Mouse (Mus musculus) heart, adult 2 months (tissue): Measurements from ENCODE around the gene Acer1. TPM values are rescaled to one million over a fixed set of nuclear protein-coding genes. Genes with fewer than 3 reads are reported as not detected.

Experiments used
- DNase-seq, 2 experiments: peaks; one replicate each; pipeline ENCODE4 v3.0.0; 2021
- H3K27ac ChIP-seq: fragments of 200-600 bp; 2 replicates; pipeline ENCODE4 v1.8.1; 2022
- H3K27me3 ChIP-seq: fragments of 200-500 bp; 2 replicates; pipeline ENCODE4 v1.6.1; 2012; ENCODE audit warnings: mild to moderate bottlenecking, low read length, inconsistent platforms, mixed read lengths; ENCODE audit not compliant: control insufficient read depth, insufficient read depth
- H3K36me3 ChIP-seq: fragments of 200-500 bp; 2 replicates; pipeline ENCODE4 v1.6.1; 2012; ENCODE audit warnings: low read length, inconsistent platforms; ENCODE audit not compliant: control insufficient read depth, insufficient read depth
- H3K4me1 ChIP-seq: fragments of 200-500 bp; 2 replicates; pipeline ENCODE4 v1.6.1; 2011; ENCODE audit warnings: low read length; ENCODE audit not compliant: control insufficient read depth, insufficient read depth
- H3K4me3 ChIP-seq: fragments of 200-600 bp; 2 replicates; pipeline ENCODE4 v1.8.1; 2022
- H3K79me2 ChIP-seq: fragments of 200-500 bp; replicated peaks from 2 replicates; pipeline ENCODE4 v1.6.1; 2012; ENCODE audit warnings: mild to moderate bottlenecking, inconsistent platforms, low read length, moderate library complexity, mixed read lengths; ENCODE audit not compliant: control insufficient read depth, insufficient read depth
- H3K9ac ChIP-seq: fragments of 200-500 bp; 2 replicates; pipeline ENCODE4 v1.6.1; 2012; ENCODE audit warnings: low read depth, mild to moderate bottlenecking, control low read depth, inconsistent platforms, low read length, mixed read lengths
- CTCF ChIP-seq: fragments of 200-600 bp; IDR thresholded peaks from 2 replicates; pipeline ENCODE4 v1.8.1; 2022; ENCODE audit warnings: antibody characterized with exemption, mild to moderate bottlenecking, moderate library complexity
- EP300 ChIP-seq: fragments of 200-500 bp; IDR thresholded peaks from 2 replicates; pipeline ENCODE4 v1.6.1; 2011; ENCODE audit warnings: low read depth, low read length, control low read depth; ENCODE audit not compliant: insufficient read depth
- POLR2A ChIP-seq: fragments of 200-500 bp; IDR thresholded peaks from 2 replicates; pipeline ENCODE4 v1.6.1; 2011; ENCODE audit warnings: mild to moderate bottlenecking, low read depth, low read length, control low read depth; ENCODE audit not compliant: insufficient read depth
- WGBS: fragments of 180-500 bp; shearing (Covaris S2); methylation state at CpG from one replicate; pipeline ENCODE4 v1.1.7; 2018; 5-methylcytosine and 5-hydroxymethylcytosine counted together
- intact Hi-C: fragments of 180-260 bp; cut with DNase I; formaldehyde crosslinking; loops from one replicate; pipeline ENCODE4 v1.15.1; 2025
- polyA plus RNA-seq: library from polyadenylated mRNA; depleted of rRNA; stranded (reverse); fragments of >200 nt; gene quantifications from 2 replicates; pipeline ENCODE4 v1.2.3, GENCODE M21; 2012
- total RNA-seq, 2 experiments: library from RNA; stranded (reverse); gene quantifications; 2 replicates each; pipeline ENCODE4 v1.2.3; 2021

Acer1 gene
- total and polyA plus RNA-seq, 3 experiments, result not detected

DNA sequence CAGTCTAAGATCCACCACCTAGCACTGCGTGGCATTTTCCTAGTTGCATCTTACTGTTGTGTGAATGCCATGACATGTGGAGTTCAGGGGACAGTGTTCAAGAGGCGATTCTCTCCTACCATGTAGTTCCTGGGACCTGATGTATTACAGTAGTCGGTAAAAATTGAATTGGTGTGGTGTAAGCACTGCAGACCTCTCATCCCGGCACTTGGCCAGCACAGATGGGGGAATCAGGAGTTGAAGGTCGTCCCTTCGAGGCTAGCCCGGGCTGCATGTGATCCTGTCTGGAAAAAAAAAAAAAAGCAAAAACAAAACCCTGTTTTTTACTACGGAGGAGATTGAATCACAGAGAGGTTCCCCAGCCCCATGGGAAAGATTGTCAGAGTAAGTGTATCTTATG lies 13.1 kb upstream of the Acer1 start:
- Histone ChIP-seq H3K9ac (no peak overlapping the region), H3K36me3 (no peaks in the 10 kb centered on the region), H3K27ac (no peak overlapping the region), H3K4me3 (no peak overlapping the region), H3K27me3 (no peaks in the 10 kb centered on the region), H3K4me1 (peaks cover 4% of the 10 kb centered on the region), H3K79me2 (0 out of 2 replicates have a peak, but pooled peaks cover 3% of the 10 kb centered on the region)
- no peak for TF ChIP-seq POLR2A
- TF ChIP-seq EP300, result no peak
- TF ChIP-seq CTCF, result no peak
- no peak for DNase-seq
- 76% methylated on average over 8 of the region's 8 CpGs for WGBS
- intact Hi-C loops, result no loop called here

DNA sequence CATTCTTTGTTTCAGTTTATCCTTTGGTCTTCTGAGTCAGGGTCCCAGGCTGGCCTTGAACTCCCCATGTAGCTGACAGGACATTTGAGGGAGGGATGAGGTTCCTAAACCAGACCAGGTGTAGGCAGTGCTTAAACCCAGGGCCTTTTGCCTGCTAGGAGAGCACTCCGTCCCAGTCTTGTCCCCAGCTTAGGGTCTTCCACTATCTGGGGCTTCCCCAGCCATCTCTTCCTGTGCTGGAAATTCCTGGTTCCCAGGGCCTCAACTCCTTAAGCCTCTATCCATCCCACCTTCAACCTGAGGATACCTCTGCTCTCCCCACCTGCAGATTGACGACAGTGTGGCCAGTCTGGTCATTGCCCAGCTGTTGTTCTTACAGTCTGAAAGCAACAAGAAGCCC lies 9.0 kb upstream of the Acer1 start:
- Histone ChIP-seq H3K79me2 (0 out of 2 replicates have a peak, but pooled peaks cover 3% of the 10 kb centered on the region), H3K4me1 (peaks cover 3% of the 10 kb centered on the region), H3K36me3 (no peaks in the 10 kb centered on the region), H3K27ac (no peak overlapping the region; the same call in 1 of the 2 replicates), H3K9ac (peak overlapping the region; percentile 25), H3K27me3 (no peaks in the 10 kb centered on the region), H3K4me3 (peak overlapping the region; percentile 84)
- 63% methylated on average over 2 of the region's 2 CpGs for WGBS
- DNase-seq, result no peak
- TF ChIP-seq EP300, result no peak
- TF ChIP-seq POLR2A, result no peak
- TF ChIP-seq CTCF, result no peak
- intact Hi-C loops, result loop anchor here (1.0 to 2.0 kb wide), 4 partner anchors 20 to 316 kb away; partner anchors contain the start of genes Gm17949, Gtf2f1 and Khsrp

DNA sequence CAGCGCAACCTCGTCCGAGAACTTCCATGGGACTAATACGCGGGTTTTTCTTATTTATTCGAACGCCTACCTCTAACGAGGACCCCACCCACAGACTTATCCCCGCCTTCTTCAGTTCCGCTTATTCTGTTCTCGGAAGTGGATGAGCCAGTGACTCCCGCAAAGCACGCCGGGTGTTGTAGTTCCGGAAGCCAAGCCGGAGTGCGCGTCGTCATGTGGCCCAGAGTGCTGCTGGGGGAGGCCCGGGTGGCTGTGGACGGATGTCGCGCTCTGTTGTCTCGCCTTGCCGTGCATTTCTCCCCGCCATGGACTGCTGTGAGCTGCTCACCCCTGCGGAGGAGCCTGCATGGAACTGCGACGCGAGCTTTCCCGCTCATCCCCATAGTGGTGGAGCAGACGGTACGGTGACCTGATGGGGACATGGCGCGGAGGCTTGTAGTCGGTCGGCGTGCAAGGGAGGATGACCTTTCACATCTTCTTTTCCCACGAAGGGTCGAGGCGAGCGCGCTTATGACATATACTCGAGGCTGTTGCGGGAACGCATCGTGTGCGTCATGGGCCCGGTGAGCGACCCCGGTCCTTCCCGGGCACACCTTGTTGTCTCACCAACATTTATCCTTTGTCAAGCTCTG lies 8.3 kb upstream of the Acer1 start, which contains the start of gene Clpp:
Gene Clpp (plus strand): TSS at position 191 of the 632 bp plus-strand sequence.
- under 1% methylated on average over 52 of the region's 52 CpGs for WGBS
- H3K4me3 ChIP-seq, result peak within 1 kb of the TSS; percentile 84
- DNase-seq, result peak; percentile 95 to 97
- no peaks in the 10 kb centered on the region for H3K36me3 ChIP-seq
- TF ChIP-seq CTCF (no peak), POLR2A (peak; percentile 94), EP300 (0 out of 2 replicates have a peak, but pooled peaks have one; percentile 32)
- peaks cover 3% of the 10 kb centered on the region for H3K4me1 ChIP-seq
- peak within 1 kb of the TSS; percentile 74 for H3K9ac ChIP-seq
- H3K27me3 ChIP-seq, result no peaks in the 10 kb centered on the region
- H3K27ac ChIP-seq, result peak within 1 kb of the TSS; percentile 89
- H3K79me2 ChIP-seq, result 0 out of 2 replicates have a peak, but pooled peaks cover 3% of the 10 kb centered on the region
- intact Hi-C loops, result loop anchor here (1.0 to 2.0 kb wide), 4 partner anchors 21 to 315 kb away; partner anchors contain the start of genes Gm17949, Gtf2f1 and Khsrp

DNA sequence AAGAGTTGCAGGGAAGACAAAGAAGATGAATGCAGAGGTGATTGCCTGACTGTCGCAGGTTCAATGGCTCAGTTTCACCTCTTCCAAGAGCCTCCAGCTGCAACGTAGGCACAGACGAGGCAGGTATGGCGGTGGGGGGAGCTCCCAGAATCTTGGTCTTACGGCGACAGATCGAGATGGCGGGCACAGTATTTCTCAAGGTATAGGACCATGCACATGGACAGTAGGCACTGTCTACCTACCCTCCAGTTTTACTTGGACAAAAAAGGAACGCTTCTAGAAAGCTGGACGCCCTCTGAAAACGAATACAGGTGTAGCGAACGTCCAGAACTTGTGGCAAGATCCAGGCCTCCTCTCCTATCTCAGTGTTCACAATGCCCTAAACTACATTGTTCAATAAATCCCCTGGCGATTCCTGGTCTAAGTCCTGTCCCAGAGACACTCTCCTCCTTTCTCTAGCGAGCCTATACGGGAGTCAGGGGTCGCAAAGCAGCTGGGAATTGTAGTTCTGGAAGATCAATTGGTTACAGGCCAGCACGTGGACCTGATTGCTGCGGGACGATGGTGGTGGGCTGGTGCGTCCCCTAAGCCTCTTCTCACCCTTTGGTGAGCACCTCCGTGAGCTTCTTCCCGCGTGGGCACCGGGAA lies 7.7 kb upstream of the Acer1 start:
- intact Hi-C loops, result loop anchor here (1.0 to 2.0 kb wide), 4 partner anchors 22 to 314 kb away; partner anchors contain the start of genes Gm17949, Gtf2f1 and Khsrp
- WGBS, result 4% methylated on average over 25 of the region's 25 CpGs
- Histone ChIP-seq H3K36me3 (no peaks in the 10 kb centered on the region), H3K4me1 (peaks cover 3% of the 10 kb centered on the region), H3K9ac (peak overlapping the region; percentile 69), H3K4me3 (peak overlapping the region; percentile 84), H3K27me3 (no peaks in the 10 kb centered on the region), H3K27ac (peak overlapping the region; percentile 89), H3K79me2 (0 out of 2 replicates have a peak, but pooled peaks cover 3% of the 10 kb centered on the region)
- TF ChIP-seq CTCF, result no peak
- peak; percentile 59 for TF ChIP-seq POLR2A
- DNase-seq, result no peak

DNA sequence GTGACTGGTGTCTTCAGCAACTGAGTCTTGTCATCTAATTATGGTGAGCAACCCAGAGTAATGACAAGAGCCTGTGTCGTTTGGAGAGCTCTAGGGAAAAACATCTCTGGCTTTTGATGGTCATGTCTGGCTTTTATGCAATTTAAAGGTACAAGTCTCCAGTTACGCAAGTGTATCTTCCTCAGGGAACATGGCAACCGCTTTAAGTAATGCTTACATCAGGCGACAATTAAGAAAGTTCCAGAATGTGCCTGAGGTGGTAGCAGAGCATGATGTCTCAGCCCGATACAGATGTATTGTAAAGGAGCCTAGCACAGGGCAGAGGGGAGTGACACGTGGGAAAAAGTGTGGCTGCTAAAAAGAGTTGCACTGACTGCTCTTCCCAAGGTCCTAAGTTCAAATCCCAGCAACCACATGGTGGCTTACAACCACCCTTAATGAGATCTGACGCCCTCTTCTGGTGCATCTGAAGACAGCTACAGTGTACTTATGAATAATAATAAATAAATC lies 7.0 kb upstream of the Acer1 start:
- TF ChIP-seq CTCF (peak; percentile 33), EP300 (no peak)
- Histone ChIP-seq H3K27ac (no peak overlapping the region; the same call in 1 of the 2 replicates), H3K4me1 (peaks cover 3% of the 10 kb centered on the region), H3K79me2 (0 out of 2 replicates have a peak, but pooled peaks cover 3% of the 10 kb centered on the region), H3K27me3 (no peaks in the 10 kb centered on the region), H3K4me3 (no peak overlapping the region), H3K9ac (no peak overlapping the region), H3K36me3 (no peaks in the 10 kb centered on the region)
- peak in 1 of 2 experiments; percentile 13 for DNase-seq
- intact Hi-C loops, result no loop called here
- 72% methylated on average over 7 of the region's 7 CpGs for WGBS
